Mouse (Mus musculus) C2C12 (cell line): Measurements from ENCODE around the gene Tctn3. TPM values are rescaled to one million over a fixed set of nuclear protein-coding genes. Genes with fewer than 3 reads are reported as not detected.

Experiments used
- H3K27me3 ChIP-seq: one replicate; pipeline ENCODE4 v1.6.1; 2011; ENCODE audit not compliant: control insufficient read depth, insufficient read depth, insufficient read length
- H3K36me3 ChIP-seq: one replicate; pipeline ENCODE4 v1.6.1; 2011; ENCODE audit not compliant: control insufficient read depth, insufficient read depth
- H3K4me3 ChIP-seq: one replicate; pipeline ENCODE4 v1.5.1; 2011; ENCODE audit warnings: mild to moderate bottlenecking, control low read depth; ENCODE audit not compliant: poor library complexity, insufficient read depth, severe bottlenecking
- H3K79me2 ChIP-seq: one replicate; pipeline ENCODE4 v1.6.1; 2011; ENCODE audit not compliant: control insufficient read depth, insufficient read depth
- H3K79me3 ChIP-seq: one replicate; pipeline ENCODE4 v1.6.1; 2011; ENCODE audit warnings: low read depth, control low read depth
- H3ac ChIP-seq: one replicate; pipeline ENCODE3; 2011; ENCODE audit warnings: low read depth; ENCODE audit not compliant: control insufficient read depth, insufficient read length
- CEBPB ChIP-seq: IDR thresholded peaks from one replicate; pipeline ENCODE4 v1.6.1; 2011; ENCODE audit warnings: low read depth, mild to moderate bottlenecking, control low read depth, moderate library complexity
- CTCF ChIP-seq: IDR thresholded peaks from one replicate; pipeline ENCODE4 v1.5.1; 2011; ENCODE audit not compliant: control insufficient read depth, insufficient read depth, insufficient read length
- FOSL1 ChIP-seq: IDR thresholded peaks from one replicate; pipeline ENCODE4 v1.8.0; 2011; ENCODE audit warnings: mild to moderate bottlenecking, low read length; ENCODE audit not compliant: poor library complexity, insufficient read depth, severe bottlenecking
- MAX ChIP-seq: IDR thresholded peaks from one replicate; pipeline ENCODE4 v1.6.1; 2011; ENCODE audit warnings: mild to moderate bottlenecking, control low read depth
- MYOD1 ChIP-seq: IDR thresholded peaks from one replicate; pipeline ENCODE4 v1.6.1; 2011; ENCODE audit warnings: low read depth; ENCODE audit not compliant: control insufficient read depth, insufficient read length
- MYOG ChIP-seq: IDR thresholded peaks from one replicate; pipeline ENCODE4 v1.6.1; 2011; ENCODE audit not compliant: control insufficient read depth, insufficient read length; ENCODE audit errors: extremely low read depth
- USF1 ChIP-seq: IDR thresholded peaks from one replicate; pipeline ENCODE4 v1.6.1; 2011; ENCODE audit warnings: low read depth, mild to moderate bottlenecking, control low read depth, moderate library complexity
- polyA plus RNA-seq: library from polyadenylated mRNA; unstranded; fragments of >200 nt; fragmentation: generic; extraction: Trizol; gene quantifications from one replicate; pipeline ENCODE4 v1.2.1, GENCODE M21; 2012; ENCODE audit warnings: missing spikeins

Tctn3 gene
- polyA plus RNA-seq, 1 experiment = 3.1 TPM

- H3K79me2 ChIP-seq = no peaks in the 10 kb centered on the region
- H3ac ChIP-seq = no peak overlapping the region
- no peaks in the 10 kb centered on the region for H3K36me3 ChIP-seq
- TF ChIP-seq MAX (no peak), CEBPB (no peak), FOSL1 (no peak), CTCF (no peak), MYOG (no peak), USF1 (no peak), MYOD1 (no peak)
- no peaks in the 10 kb centered on the region for H3K27me3 ChIP-seq
- no peaks in the 10 kb centered on the region for H3K79me3 ChIP-seq
- H3K4me3 ChIP-seq = no peak overlapping the region
Observed at GRCm38 (mm10) chr19:40656207-40656606, 44.2 kb upstream of the Tctn3 start.

DNA sequence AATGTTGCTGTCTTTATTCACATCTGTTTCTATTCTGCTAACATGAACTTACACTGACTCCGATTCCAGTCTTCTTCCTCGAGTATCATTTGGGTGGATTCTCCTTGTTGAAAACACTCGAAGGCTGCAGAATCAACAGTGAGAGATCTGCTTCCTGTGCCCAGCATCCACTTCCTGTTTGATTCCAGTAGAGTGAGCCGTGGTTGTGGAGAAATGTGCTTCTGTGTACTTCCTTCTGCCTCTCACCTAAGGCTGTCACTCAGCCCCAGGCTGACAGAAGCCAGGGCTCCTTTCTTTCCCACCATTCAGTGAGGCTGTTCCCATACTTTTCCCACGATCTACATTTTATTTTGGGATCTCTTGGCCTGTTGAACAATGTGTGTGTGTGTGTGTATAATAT, 38.1 kb upstream of the Tctn3 start:
- Histone ChIP-seq H3K36me3 (no peaks in the 10 kb centered on the region), H3K79me3 (no peaks in the 10 kb centered on the region), H3K79me2 (no peaks in the 10 kb centered on the region), H3ac (no peak overlapping the region), H3K4me3 (no peak overlapping the region), H3K27me3 (no peaks in the 10 kb centered on the region)
- TF ChIP-seq MYOD1 (no peak), MYOG (no peak), USF1 (no peak), CEBPB (no peak), MAX (no peak), CTCF (no peak), FOSL1 (no peak)

DNA sequence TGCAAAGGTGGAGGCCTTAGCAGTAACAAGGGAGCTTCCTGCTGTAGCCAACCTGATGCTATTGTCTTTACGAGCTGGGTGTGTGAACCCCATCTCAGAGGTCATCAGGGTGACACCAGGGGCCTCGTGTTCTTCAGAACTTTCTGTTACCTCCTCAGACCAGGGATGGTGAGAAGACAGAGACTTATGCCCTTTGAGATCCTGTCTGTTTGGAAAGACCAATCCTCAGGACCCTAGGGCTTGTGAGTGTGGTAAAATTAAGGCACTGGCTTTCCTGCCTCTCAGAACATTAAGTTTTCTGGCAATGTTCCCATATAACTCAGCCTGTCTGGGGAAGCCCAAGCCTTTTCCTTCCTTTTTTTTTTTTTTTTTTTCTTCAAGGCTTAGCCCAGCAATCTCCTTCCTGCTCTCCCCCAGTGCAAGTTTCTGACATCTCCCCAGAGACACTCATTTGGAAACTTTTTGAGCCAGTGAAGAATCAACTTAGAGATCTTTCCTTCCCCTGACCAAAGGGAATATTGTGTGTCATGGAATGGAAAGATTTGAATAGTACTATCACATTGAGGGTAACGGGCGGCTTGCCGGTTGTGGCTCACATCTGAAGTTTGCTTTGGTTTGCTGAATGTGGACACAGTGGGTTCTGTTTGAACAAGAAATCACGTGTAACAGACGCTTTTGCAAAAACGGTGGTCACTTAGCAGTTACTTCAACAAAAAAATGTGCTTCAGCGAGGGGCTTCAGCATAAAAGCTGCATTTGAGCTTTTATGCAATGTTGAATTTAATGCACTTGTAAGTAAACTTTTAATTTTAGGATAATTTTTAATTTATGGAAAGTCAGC, 35.5 kb upstream of the Tctn3 start:
- Histone ChIP-seq H3K79me3 (no peaks in the 10 kb centered on the region), H3K79me2 (no peaks in the 10 kb centered on the region), H3ac (no peak overlapping the region), H3K36me3 (no peaks in the 10 kb centered on the region), H3K4me3 (no peak overlapping the region), H3K27me3 (no peaks in the 10 kb centered on the region)
- TF ChIP-seq MYOD1 (no peak), USF1 (no peak), CTCF (no peak), FOSL1 (no peak), MYOG (no peak), CEBPB (no peak), MAX (no peak)

GRCm38 (mm10) chr19:40646379-40646778, 34.3 kb upstream of the Tctn3 start:
- no peaks in the 10 kb centered on the region for H3K79me2 ChIP-seq
- no peaks in the 10 kb centered on the region for H3K27me3 ChIP-seq
- H3ac ChIP-seq = no peak overlapping the region
- TF ChIP-seq FOSL1 (no peak), USF1 (no peak), MAX (no peak), MYOD1 (no peak), CTCF (no peak), MYOG (no peak)
- H3K79me3 ChIP-seq = no peaks in the 10 kb centered on the region
- H3K36me3 ChIP-seq = no peaks in the 10 kb centered on the region
- H3K4me3 ChIP-seq = no peak overlapping the region

GRCm38 (mm10) chr19:40643846-40644245, 31.8 kb upstream of the Tctn3 start:
- Histone ChIP-seq H3K79me3 (no peaks in the 10 kb centered on the region), H3K4me3 (no peak overlapping the region), H3K27me3 (no peaks in the 10 kb centered on the region), H3K79me2 (no peaks in the 10 kb centered on the region), H3ac (no peak overlapping the region), H3K36me3 (no peaks in the 10 kb centered on the region)
- no peak for TF ChIP-seq CTCF
- no peak for TF ChIP-seq USF1
- TF ChIP-seq CEBPB = no peak
- no peak for TF ChIP-seq MYOG
- no peak for TF ChIP-seq FOSL1
- no peak for TF ChIP-seq MAX
- TF ChIP-seq MYOD1 = no peak

DNA sequence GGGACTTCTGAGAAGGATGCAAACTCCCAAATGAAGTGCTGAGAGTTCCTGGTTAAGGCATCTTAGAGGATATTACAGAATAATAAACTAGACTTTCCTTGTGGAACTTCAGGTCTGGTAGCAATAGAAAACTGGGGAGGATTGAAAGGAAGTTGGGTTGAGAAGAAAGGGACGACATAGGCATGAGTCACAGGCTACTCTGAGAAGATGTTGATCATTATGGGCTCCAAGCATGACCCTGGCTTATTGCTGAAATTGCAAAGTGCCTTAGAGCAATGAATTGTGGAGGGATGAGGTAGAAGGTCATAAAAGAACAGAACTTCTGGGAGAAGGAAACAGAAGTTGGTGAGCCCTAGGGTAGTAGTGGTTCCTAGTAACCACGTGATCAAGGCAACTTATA, 28.8 kb upstream of the Tctn3 start:
- no peak overlapping the region for H3ac ChIP-seq
- H3K36me3 ChIP-seq = no peaks in the 10 kb centered on the region
- no peak overlapping the region for H3K4me3 ChIP-seq
- H3K27me3 ChIP-seq = no peaks in the 10 kb centered on the region
- H3K79me3 ChIP-seq = no peaks in the 10 kb centered on the region
- no peak for TF ChIP-seq MAX
- TF ChIP-seq MYOD1 = no peak
- TF ChIP-seq MYOG = no peak
- no peak for TF ChIP-seq FOSL1
- TF ChIP-seq CEBPB = no peak
- TF ChIP-seq CTCF = no peak
- no peak for TF ChIP-seq USF1
- H3K79me2 ChIP-seq = no peaks in the 10 kb centered on the region
